In genomic region chr4:86408421-86408820, GRCm38 (mm10) we compare ENCODE assay signal across 10 mouse cellular contexts.
"Had no signal": no experiment of that assay in that cellular context is flagged by ENCODE, and none has a peak within 500 bp of the region (broad histone marks: within the 10 kb centered on the region; RNA-seq: fewer than 3 reads in every experiment).

No protein-coding gene starts in this region.

- ATAC-seq: liver, postnatal 0 days; midbrain, embryonic 13.5 days had no signal

- H3K27me3 ChIP-seq: liver, embryonic 13.5 days; midbrain, embryonic 13.5 days had no signal

- DNase-seq: kidney, adult 11 months; liver; liver, embryonic 13.5 days; liver, postnatal 0 days; lung, postnatal 36 days; right cerebral cortex, postnatal 14 days; thymus, postnatal 36 days had no signal

- H3K36me3 ChIP-seq: liver, embryonic 13.5 days; midbrain, embryonic 13.5 days had no signal

- H3K27ac ChIP-seq: kidney, postnatal 0 days; left cerebral cortex, adult 2 months; liver, embryonic 13.5 days; midbrain, embryonic 13.5 days had no signal

- H3K9me3 ChIP-seq: liver, embryonic 13.5 days; midbrain, embryonic 13.5 days had no signal

- H3K4me1 ChIP-seq: liver, embryonic 13.5 days; midbrain, embryonic 13.5 days had no signal

- H3K9ac ChIP-seq: liver, embryonic 13.5 days; liver, postnatal 0 days; midbrain, embryonic 13.5 days had no signal

- H3K4me3 ChIP-seq: left cerebral cortex, adult 2 months; liver, embryonic 13.5 days; midbrain, embryonic 13.5 days had no signal

- H3K4me2 ChIP-seq: liver, embryonic 13.5 days; midbrain, embryonic 13.5 days had no signal
